Mouse (Mus musculus): ENCODE data around the gene Olfr187. TPM values are rescaled to one million over a fixed set of nuclear protein-coding genes. Genes with fewer than 3 reads are reported as not detected.

Gene Olfr187
- not detected for polyA plus RNA-seq (2014; fragmentation: Illumina TruSeq; extraction: RNeasy Lipid Tissue Mini Kit (QIAGEN cat#74804); ENCODE audit: low read depth, low replicate concordance)

DNA sequence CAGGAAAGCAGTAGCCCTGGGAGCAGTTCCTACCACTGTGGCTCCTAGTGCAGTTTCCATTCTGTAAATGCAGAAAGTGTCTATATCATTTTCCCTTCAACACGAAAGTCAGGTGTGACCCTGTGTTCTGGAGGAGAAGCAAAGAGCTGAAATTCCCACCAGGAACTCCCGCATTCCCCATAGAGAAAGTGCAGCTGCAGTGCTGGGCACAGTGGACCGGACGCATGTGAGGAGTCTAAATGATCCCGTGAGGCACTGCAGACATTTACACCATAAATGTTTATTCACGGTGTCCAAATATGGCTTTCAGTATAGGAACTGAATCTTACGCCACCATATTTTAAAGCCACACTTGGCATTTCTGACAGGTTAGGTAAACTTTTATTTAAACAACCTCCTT, at the start of gene Olfr187:
Olfr187 (minus strand) TSS at position 58 of the 400 bp plus-strand sequence.

GRCm38 (mm10) chr16:59077905-59078304, 38.3 kb upstream of the Olfr187 start, which contains the start of gene Olfr190:
Gene Olfr190 (minus strand): TSS chr16:59078005.

DNA sequence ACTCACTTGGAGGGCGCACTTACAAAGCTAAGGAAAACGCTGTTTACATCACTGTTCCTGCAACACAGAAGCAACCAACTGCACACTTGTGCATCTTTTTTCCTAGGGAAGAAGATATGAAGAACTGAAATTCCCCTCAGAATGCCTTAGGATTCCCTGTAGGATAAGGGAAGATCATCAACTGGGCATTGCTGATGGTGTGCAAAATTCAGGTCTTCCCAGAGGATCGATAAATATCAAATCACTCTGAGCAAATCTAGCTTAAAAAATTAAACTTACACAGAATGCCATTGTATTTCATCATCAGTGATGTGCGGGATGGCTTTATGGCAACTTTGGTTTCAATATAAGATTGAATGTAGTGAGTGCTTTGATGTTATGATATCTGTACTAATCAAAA, 9.4 kb downstream of the Olfr187 start, which contains the start of gene Olfr186:
Olfr186 (minus strand) TSS at position 101 of the 400 bp plus-strand sequence.

GRCm38 (mm10) chr16:58995057-58995456, 44.5 kb downstream of the Olfr187 start, which contains the start of gene Olfr183:
Gene Olfr183 (plus strand): TSS chr16:58995357.

Other genes starting within 250 kb of the Olfr187 start
- gene Olfr173, start 239.5 kb downstream of the Olfr187 start, polyA plus RNA-seq (2014; fragmentation: Illumina TruSeq; extraction: RNeasy Lipid Tissue Mini Kit (QIAGEN cat#74804); ENCODE audit: low read depth, low replicate concordance): not detected
- gene Olfr175-ps1, start 213.0 kb downstream of the Olfr187 start, polyA plus RNA-seq (2014; fragmentation: Illumina TruSeq; extraction: RNeasy Lipid Tissue Mini Kit (QIAGEN cat#74804); ENCODE audit: low read depth, low replicate concordance): not detected
- gene Olfr177, start 165.0 kb downstream of the Olfr187 start, polyA plus RNA-seq (2014; fragmentation: Illumina TruSeq; extraction: RNeasy Lipid Tissue Mini Kit (QIAGEN cat#74804); ENCODE audit: low read depth, low replicate concordance): not detected
- not detected for gene Olfr178, start 147.7 kb downstream of the Olfr187 start, polyA plus RNA-seq (2014; fragmentation: Illumina TruSeq; extraction: RNeasy Lipid Tissue Mini Kit (QIAGEN cat#74804); ENCODE audit: low read depth, low replicate concordance)
- not detected for gene Olfr181, start 111.0 kb downstream of the Olfr187 start, polyA plus RNA-seq (2014; fragmentation: Illumina TruSeq; extraction: RNeasy Lipid Tissue Mini Kit (QIAGEN cat#74804); ENCODE audit: low read depth, low replicate concordance)
- gene Olfr180, start 110.4 kb downstream of the Olfr187 start, polyA plus RNA-seq (2014; fragmentation: Illumina TruSeq; extraction: RNeasy Lipid Tissue Mini Kit (QIAGEN cat#74804); ENCODE audit: low read depth, low replicate concordance): not detected
- gene Olfr183, start 44.4 kb downstream of the Olfr187 start, polyA plus RNA-seq (2014; fragmentation: Illumina TruSeq; extraction: RNeasy Lipid Tissue Mini Kit (QIAGEN cat#74804); ENCODE audit: low read depth, low replicate concordance): not detected
- not detected for gene Olfr186, start 9.5 kb downstream of the Olfr187 start, polyA plus RNA-seq (2014; fragmentation: Illumina TruSeq; extraction: RNeasy Lipid Tissue Mini Kit (QIAGEN cat#74804); ENCODE audit: low read depth, low replicate concordance)
- not detected for gene Olfr190, start 38.2 kb upstream of the Olfr187 start, polyA plus RNA-seq (2014; fragmentation: Illumina TruSeq; extraction: RNeasy Lipid Tissue Mini Kit (QIAGEN cat#74804); ENCODE audit: low read depth, low replicate concordance)
- not detected for gene Olfr191, start 50.1 kb upstream of the Olfr187 start, polyA plus RNA-seq (2014; fragmentation: Illumina TruSeq; extraction: RNeasy Lipid Tissue Mini Kit (QIAGEN cat#74804); ENCODE audit: low read depth, low replicate concordance)
- not detected for gene Olfr193, start 72.1 kb upstream of the Olfr187 start, polyA plus RNA-seq (2014; fragmentation: Illumina TruSeq; extraction: RNeasy Lipid Tissue Mini Kit (QIAGEN cat#74804); ENCODE audit: low read depth, low replicate concordance)
- gene Olfr194, start 81.3 kb upstream of the Olfr187 start, polyA plus RNA-seq (2014; fragmentation: Illumina TruSeq; extraction: RNeasy Lipid Tissue Mini Kit (QIAGEN cat#74804); ENCODE audit: low read depth, low replicate concordance): not detected
- not detected for gene Olfr195, start 107.3 kb upstream of the Olfr187 start, polyA plus RNA-seq (2014; fragmentation: Illumina TruSeq; extraction: RNeasy Lipid Tissue Mini Kit (QIAGEN cat#74804); ENCODE audit: low read depth, low replicate concordance)
- not detected for gene Olfr196, start 130.7 kb upstream of the Olfr187 start, polyA plus RNA-seq (2014; fragmentation: Illumina TruSeq; extraction: RNeasy Lipid Tissue Mini Kit (QIAGEN cat#74804); ENCODE audit: low read depth, low replicate concordance)
- not detected for gene Olfr198, start 163.8 kb upstream of the Olfr187 start, polyA plus RNA-seq (2014; fragmentation: Illumina TruSeq; extraction: RNeasy Lipid Tissue Mini Kit (QIAGEN cat#74804); ENCODE audit: low read depth, low replicate concordance)
- not detected for gene Olfr199, start 180.0 kb upstream of the Olfr187 start, polyA plus RNA-seq (2014; fragmentation: Illumina TruSeq; extraction: RNeasy Lipid Tissue Mini Kit (QIAGEN cat#74804); ENCODE audit: low read depth, low replicate concordance)
- gene Olfr201, start 232.9 kb upstream of the Olfr187 start, polyA plus RNA-seq (2014; fragmentation: Illumina TruSeq; extraction: RNeasy Lipid Tissue Mini Kit (QIAGEN cat#74804); ENCODE audit: low read depth, low replicate concordance): not detected
- not detected for gene Olfr202, start 247.0 kb upstream of the Olfr187 start, polyA plus RNA-seq (2014; fragmentation: Illumina TruSeq; extraction: RNeasy Lipid Tissue Mini Kit (QIAGEN cat#74804); ENCODE audit: low read depth, low replicate concordance)

Measured in heart, adult 10 weeks (tissue).